Mouse (Mus musculus) bone marrow macrophage, adult 2 months (primary cell): ENCODE data around the gene Klf12.

ENCODE experiments used
- CTCF ChIP-seq: IDR thresholded peaks from 2 replicates; pipeline ENCODE4 v1.5.1; 2012; ENCODE audit warnings: low read depth, mild to moderate bottlenecking, low read length, moderate library complexity
- POLR2A ChIP-seq: IDR thresholded peaks from 2 replicates; pipeline ENCODE4 v1.6.1; 2012; ENCODE audit warnings: mild to moderate bottlenecking, low read depth, low read length, borderline replicate concordance

GRCm38 (mm10) chr14:100156639-100157038, 127.8 kb downstream of the Klf12 start:
- TF ChIP-seq CTCF (no peak), POLR2A (no peak)
